Mouse (Mus musculus) mature B cell (primary cell): ENCODE results near the gene Plxnd1.

Source experiments
- in situ Hi-C: fragments of 300-500 bp; cut with MboI; formaldehyde crosslinking; loops from 2 replicates; pipeline ENCODE4 v1.14.3; 2019

Plxnd1 gene

GRCm38 (mm10) chr6:115919876-115920275 lies 74.9 kb downstream of the Plxnd1 start:
- in situ Hi-C loops = no loop called here

GRCm38 (mm10) chr6:115918615-115919014 lies 76.2 kb downstream of the Plxnd1 start:
- in situ Hi-C loops = no loop called here

GRCm38 (mm10) chr6:115916611-115917010 lies 78.2 kb downstream of the Plxnd1 start:
- in situ Hi-C loops = no loop called here

- in situ Hi-C loops = no loop called here
Measured at GRCm38 (mm10) chr6:115915601-115916445, 79.0 kb downstream of the Plxnd1 start.

GRCm38 (mm10) chr6:115914511-115915202 lies 80.1 kb downstream of the Plxnd1 start:
- in situ Hi-C loops = no loop called here

- in situ Hi-C loops = no loop called here
Measured at GRCm38 (mm10) chr6:115913482-115913881, 81.3 kb downstream of the Plxnd1 start.

GRCm38 (mm10) chr6:115911763-115912162 lies 83.0 kb downstream of the Plxnd1 start:
- in situ Hi-C loops = no loop called here

GRCm38 (mm10) chr6:115909940-115910339 lies 84.9 kb downstream of the Plxnd1 start:
- in situ Hi-C loops = loop anchor here (10.0 kb wide), 2 partner anchors 95 to 225 kb away; no protein-coding TSS in a partner anchor

GRCm38 (mm10) chr6:115909052-115909451 lies 85.8 kb downstream of the Plxnd1 start:
- in situ Hi-C loops = loop anchor here (10.0 kb wide), 2 partner anchors 96 to 226 kb away; no protein-coding TSS in a partner anchor

GRCm38 (mm10) chr6:115908421-115908982 lies 86.3 kb downstream of the Plxnd1 start:
- in situ Hi-C loops = loop anchor here (10.0 kb wide), 2 partner anchors 96 to 226 kb away; no protein-coding TSS in a partner anchor

GRCm38 (mm10) chr6:115906871-115907270 lies 87.9 kb downstream of the Plxnd1 start:
- in situ Hi-C loops = loop anchor here (10.0 kb wide), 2 partner anchors 98 to 228 kb away; no protein-coding TSS in a partner anchor

GRCm38 (mm10) chr6:115906455-115906854 lies 88.3 kb downstream of the Plxnd1 start:
- in situ Hi-C loops = loop anchor here (10.0 kb wide), 2 partner anchors 98 to 228 kb away; no protein-coding TSS in a partner anchor

GRCm38 (mm10) chr6:115905568-115905967 lies 89.2 kb downstream of the Plxnd1 start:
- in situ Hi-C loops = loop anchor here (10.0 kb wide), 2 partner anchors 99 to 229 kb away; no protein-coding TSS in a partner anchor
